Mouse (Mus musculus) Patski (cell line): ENCODE data around the gene Lsm14b. TPM values are rescaled to one million over a fixed set of nuclear protein-coding genes. Genes with fewer than 3 reads are reported as not detected.

Experiments
- ATAC-seq: fragments of 100-300 bp; one replicate; pipeline ENCODE4 v1.8.0; 2021
- CTCF ChIA-PET: fragments of 350-600 bp; sonication (Branson Sonifier 250); formaldehyde crosslinking; loops from one replicate; lab custom pipeline; 2022; ENCODE audit warnings: inconsistent platforms; lab: Charles Lee
- POLR2A ChIA-PET: fragments of 350-600 bp; sonication (Branson Sonifier 250); formaldehyde crosslinking; loops from one replicate; lab custom pipeline; 2022; ENCODE audit warnings: antibody characterized with exemption, inconsistent platforms; lab: Charles Lee
- DNase-seq: peaks from one replicate; pipeline ENCODE4 v3.0.0-alpha.2; 2011; ENCODE audit warnings: low read depth, low spot score
- H3K27me3 ChIP-seq: fragments of 371-371 bp; one replicate; pipeline ENCODE4 v1.5.1; 2021
- CTCF ChIP-seq: fragments of 100-300 bp; IDR thresholded peaks from one replicate; pipeline ENCODE4 v1.5.1; 2021
- in situ Hi-C: fragments of 300-500 bp; cut with MboI; formaldehyde crosslinking; loops from 3 replicates; pipeline ENCODE4 v1.11.1; 2018; ENCODE audit warnings: low pct_unique_long_range_greater_than_20kb, mixed read lengths
- polyA plus RNA-seq: library from polyadenylated mRNA; unstranded; gene quantifications from one replicate; pipeline ENCODE4 v1.2.3, GENCODE M21; 2021

Gene Lsm14b
- polyA plus RNA-seq, 1 experiment from 2014 or later, result 51.1 TPM

- ChIA-PET CTCF (interaction anchor here (1.4 kb wide), 2 partner anchors 8 to 17 kb away, joined by 3 to 5 read pairs; no protein-coding TSS in a partner anchor), POLR2A (interaction anchor here (0.9 to 1.7 kb wide), 2 partner anchors 9 to 48 kb away, joined by 3 to 6 read pairs; partner anchors contain the start of gene Osbpl2)
- in situ Hi-C loops, result loop anchor here (10.0 kb wide), 2 partner anchors 53 to 183 kb away; partner anchors contain the start of gene Rps21
- no peak for TF ChIP-seq CTCF
- no peak for ATAC-seq
- H3K27me3 ChIP-seq, result no peaks in the 10 kb centered on the region
- no peak for DNase-seq
Measured at GRCm38 (mm10) chr2:180071671-180072070, 46.9 kb downstream of the Lsm14b start.

GRCm38 (mm10) chr2:180072886-180073285 lies 48.1 kb downstream of the Lsm14b start:
- no peak for TF ChIP-seq CTCF
- ATAC-seq (no peak), DNase-seq (no peak)
- CTCF ChIA-PET, result no interaction called here
- H3K27me3 ChIP-seq, result no peaks in the 10 kb centered on the region
- in situ Hi-C loops, result loop anchor here (10.0 kb wide), 2 partner anchors 52 to 182 kb away; partner anchors contain the start of gene Rps21
- POLR2A ChIA-PET, result no interaction called here

GRCm38 (mm10) chr2:180077622-180078021 lies 52.8 kb downstream of the Lsm14b start:
- in situ Hi-C loops, result loop anchor here (10.0 kb wide), 2 partner anchors 47 to 177 kb away; partner anchors contain the start of gene Rps21
- ChIA-PET POLR2A (no interaction called here), CTCF (interaction anchor here (1.0 kb wide), 1 partner anchor 38 kb away, joined by 3 read pairs; no protein-coding TSS in a partner anchor)
- DNase-seq (no peak), ATAC-seq (no peak)
- H3K27me3 ChIP-seq, result no peaks in the 10 kb centered on the region
- no peak for TF ChIP-seq CTCF

- ChIA-PET CTCF (interaction anchor here (0.7 to 2.2 kb wide), 11 partner anchors 10 to 92 kb away, joined by 3 to 7 read pairs (median 3); partner anchors contain the start of gene Mtg2), POLR2A (interaction anchor here (0.8 to 0.9 kb wide), 2 partner anchors 8 to 10 kb away, joined by 3 to 4 read pairs; partner anchors contain the start of gene Mtg2)
- DNase-seq (peak; percentile 58), ATAC-seq (peak; percentile 58)
- no peak for TF ChIP-seq CTCF
- in situ Hi-C loops, result no loop called here
- no peaks in the 10 kb centered on the region for H3K27me3 ChIP-seq
Measured at GRCm38 (mm10) chr2:180080680-180081079, 55.9 kb downstream of the Lsm14b start.

GRCm38 (mm10) chr2:180083063-180083462 lies 58.3 kb downstream of the Lsm14b start:
- ATAC-seq (no peak), DNase-seq (no peak)
- TF ChIP-seq CTCF, result no peak
- ChIA-PET CTCF (no interaction called here), POLR2A (no interaction called here)
- in situ Hi-C loops, result no loop called here
- H3K27me3 ChIP-seq, result no peaks in the 10 kb centered on the region

GRCm38 (mm10) chr2:180084565-180084964 lies 59.8 kb downstream of the Lsm14b start:
- CTCF ChIA-PET, result no interaction called here
- no peaks in the 10 kb centered on the region for H3K27me3 ChIP-seq
- no peak for TF ChIP-seq CTCF
- DNase-seq (no peak), ATAC-seq (no peak)
- in situ Hi-C loops, result no loop called here
- POLR2A ChIA-PET, result no interaction called here

Other genes with a start within 250 kb of the Lsm14b start
- gene Taf4, start 48.3 kb upstream of the Lsm14b start, polyA plus RNA-seq, result 23.5 TPM
- gene Psma7, start 17.4 kb downstream of the Lsm14b start, polyA plus RNA-seq, result 316 TPM
- 8.1 TPM for gene Ss18l1, start 17.5 kb downstream of the Lsm14b start, polyA plus RNA-seq
- 22.4 TPM for gene Mtg2, start 45.6 kb downstream of the Lsm14b start, polyA plus RNA-seq
- 0.08 TPM for gene Hrh3, start 79.5 kb downstream of the Lsm14b start, polyA plus RNA-seq
- gene Osbpl2, start 94.3 kb downstream of the Lsm14b start, polyA plus RNA-seq, result 41.0 TPM
- gene Adrm1, start 146.5 kb downstream of the Lsm14b start, polyA plus RNA-seq, result 163 TPM
- gene Lama5, start 200.9 kb downstream of the Lsm14b start, polyA plus RNA-seq, result 221 TPM
- 1,364 TPM for gene Rps21, start 232.4 kb downstream of the Lsm14b start, polyA plus RNA-seq
- 12.7 TPM for gene Cables2, start 248.5 kb downstream of the Lsm14b start, polyA plus RNA-seq